Comparison of ENCODE assay signal across 25 mouse cellular contexts in genomic region chr12:39224073-39224472, GRCm38 (mm10).
DNase-seq lines count a peak whose midpoint lies in the region; ATAC-seq lines count a peak whose summit lies in the region.
"Had no signal": no experiment of that assay in that cellular context is flagged by ENCODE, and none has a peak within 500 bp of the region (broad histone marks: within the 10 kb centered on the region; RNA-seq: fewer than 3 reads in every experiment).

No protein-coding gene starts in this region.

- DNase-seq in embryo, embryonic 10 days (ENCODE audit: low spot score): peak; percentile 25
- DNase-seq in embryo, embryonic 9.5 days (ENCODE audit: extremely low spot score): no peak
- DNase-seq in midbrain, embryonic 11.5 days (ENCODE audit: low spot score, missing footprints): no peak
- DNase-seq in embryo, embryonic 10.5 days (ENCODE audit: low spot score): peak; percentile 47
- DNase-seq in forelimb bud, embryonic 11.5 days (ENCODE audit: low read depth, low spot score): peak; percentile 31
- no peak for DNase-seq in urinary bladder, postnatal 36 days (ENCODE audit: low spot score in 2 of 2)
- DNase-seq in heart, adult 9 months (ENCODE audit: low spot score in 2 of 2): no peak
- DNase-seq: adrenal gland, postnatal 36 days; cerebellum, adult 8-10 months; heart, postnatal 10 days; kidney, postnatal 10 days; layer of hippocampus, postnatal 36 days; liver, embryonic 13.5 days; lung, embryonic 14.5 days; lung, postnatal 36 days; right cerebral cortex, postnatal 4 days; thymus, adult 2 months had no signal

- H3K9me3 ChIP-seq in midbrain, embryonic 11.5 days (ENCODE audit: control insufficient read depth, low read length): no peaks in the 10 kb centered on the region
- no peaks in the 10 kb centered on the region for H3K9me3 ChIP-seq in midbrain, embryonic 13.5 days
- H3K9me3 ChIP-seq: forebrain, embryonic 15.5 days; G1E; hindbrain, embryonic 15.5 days; liver, embryonic 13.5 days had no signal

- no peak overlapping the region for H3K4me3 ChIP-seq in midbrain, embryonic 11.5 days (ENCODE audit: low read depth, low read length)
- H3K4me3 ChIP-seq in midbrain, embryonic 13.5 days (replicated peaks): no peak overlapping the region
- H3K4me3 ChIP-seq: erythroblast, embryonic 14.5 days; forebrain, embryonic 15.5 days; hindbrain, embryonic 15.5 days; layer of hippocampus, adult 2 months; liver, embryonic 13.5 days had no signal

- no peaks in the 10 kb centered on the region for H3K27me3 ChIP-seq in midbrain, embryonic 11.5 days (ENCODE audit: control insufficient read depth, insufficient read depth, low read length)
- H3K27me3 ChIP-seq in midbrain, embryonic 13.5 days: no peaks in the 10 kb centered on the region
- H3K27me3 ChIP-seq: forebrain, embryonic 15.5 days; hindbrain, embryonic 15.5 days; liver, embryonic 13.5 days had no signal

- no peak overlapping the region for H3K27ac ChIP-seq in midbrain, embryonic 11.5 days (ENCODE audit: low read depth, low read length)
- H3K27ac ChIP-seq in midbrain, embryonic 13.5 days: no peak overlapping the region
- H3K27ac ChIP-seq: forebrain, embryonic 15.5 days; hindbrain, embryonic 15.5 days; layer of hippocampus, adult 2 months; liver, embryonic 13.5 days had no signal

- no peak overlapping the region for H3K4me2 ChIP-seq in midbrain, embryonic 11.5 days
- no peak overlapping the region for H3K4me2 ChIP-seq in midbrain, embryonic 13.5 days (replicated peaks)
- H3K4me2 ChIP-seq: forebrain, embryonic 15.5 days; heart, embryonic 11.5 days; hindbrain, embryonic 15.5 days; liver, embryonic 13.5 days; lung, embryonic 14.5 days had no signal

- no peaks in the 10 kb centered on the region for H3K4me1 ChIP-seq in midbrain, embryonic 11.5 days (ENCODE audit: control insufficient read depth, insufficient read depth, low read length)
- H3K4me1 ChIP-seq in midbrain, embryonic 13.5 days (replicated peaks): no peaks in the 10 kb centered on the region
- H3K4me1 ChIP-seq: forebrain, embryonic 15.5 days; hindbrain, embryonic 15.5 days; liver, embryonic 13.5 days had no signal

- peak; percentile 58; the same call in 1 of the 2 replicates for ATAC-seq in midbrain, embryonic 11.5 days (ENCODE audit: low FRiP score)
- no peak for ATAC-seq in midbrain, embryonic 13.5 days
- ATAC-seq: forebrain, embryonic 15.5 days; intestine, postnatal 0 days had no signal

- WGBS in midbrain, embryonic 11.5 days: 56% methylated on average over 4 of the region's 4 CpGs
- WGBS in midbrain, embryonic 13.5 days: 49% methylated on average over 4 of the region's 4 CpGs

- no peak overlapping the region for H3K9ac ChIP-seq in midbrain, embryonic 11.5 days (ENCODE audit: low read length)
- H3K9ac ChIP-seq in midbrain, embryonic 13.5 days (replicated peaks): no peak overlapping the region
- H3K9ac ChIP-seq: forebrain, embryonic 15.5 days; hindbrain, embryonic 15.5 days; liver, embryonic 13.5 days; lung, embryonic 14.5 days had no signal

- no peaks in the 10 kb centered on the region for H3K36me3 ChIP-seq in midbrain, embryonic 11.5 days (ENCODE audit: control insufficient read depth, insufficient read depth, low read length)
- H3K36me3 ChIP-seq in midbrain, embryonic 13.5 days: no peaks in the 10 kb centered on the region
- H3K36me3 ChIP-seq: forebrain, embryonic 15.5 days; G1E; hindbrain, embryonic 15.5 days; liver, embryonic 13.5 days had no signal

Comparison
In these comparisons a context has a peak if more than half of its experiments do, and no peak if none do; other contexts are left out.
1. DNase-seq: peak in embryo, embryonic 10 days (single experiment), embryo, embryonic 10.5 days (single experiment) and forelimb bud, embryonic 11.5 days (single experiment); none in embryo, embryonic 9.5 days (single experiment), midbrain, embryonic 11.5 days (single experiment), urinary bladder, postnatal 36 days (0 of 2) and heart, adult 9 months (0 of 2).